Mouse (Mus musculus): ENCODE measurements around the gene Tyk2. TPM values are rescaled to one million over a fixed set of nuclear protein-coding genes. Genes with fewer than 3 reads are reported as not detected.

The Tyk2 gene
- 1 to 10 TPM; 8.2 to 9.6 TPM for total RNA-seq (2021)

DNA sequence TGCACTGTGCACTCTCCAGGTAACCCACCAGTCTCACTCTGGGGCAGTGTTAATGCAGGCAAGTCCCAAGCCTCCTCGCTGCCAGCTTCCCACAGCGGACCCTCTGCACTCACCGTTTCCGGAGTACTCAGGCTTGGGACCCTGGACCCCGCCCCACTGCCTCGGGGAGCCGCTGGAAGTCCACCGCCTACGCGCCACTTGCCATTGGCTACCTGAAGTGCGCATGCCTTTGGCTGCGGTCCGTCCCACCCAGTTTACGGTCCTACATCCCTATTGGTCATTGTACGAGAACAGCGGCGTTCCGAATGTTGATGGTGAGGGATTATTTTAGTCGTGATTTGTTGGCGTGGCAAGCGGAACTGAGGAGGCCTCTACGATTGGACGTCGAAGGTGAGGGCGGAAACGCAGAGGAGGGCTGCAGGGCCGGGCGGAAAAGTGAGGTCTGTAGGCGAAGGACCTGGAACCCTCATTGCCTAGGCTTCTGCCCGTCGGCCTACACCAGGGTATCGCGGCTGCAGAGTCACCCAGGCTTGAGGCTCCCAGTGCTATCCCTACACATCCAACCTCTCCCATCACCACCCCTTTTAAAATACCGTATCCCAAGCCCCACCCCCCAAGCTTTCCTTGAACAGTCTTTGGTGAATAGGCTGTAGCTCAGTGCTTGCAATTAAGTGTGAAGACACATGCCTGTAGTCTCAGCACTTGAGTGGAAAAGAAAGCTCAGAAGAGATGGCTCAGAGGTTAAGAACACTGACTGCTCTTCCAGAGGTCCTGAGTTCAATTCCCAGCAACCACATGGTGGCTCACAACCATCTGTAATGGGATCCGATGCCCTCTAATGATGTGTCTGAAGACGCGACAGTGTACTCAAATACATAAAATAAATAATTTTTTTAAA lies at the start of gene Tyk2:
Gene Tyk2, minus strand, starts transcription at position 185 of the 898 bp plus-strand sequence.
- intact Hi-C loops (cut with DNase I): loop anchor here (2.0 to 10.0 kb wide), 3 partner anchors 41 to 387 kb away; partner anchors contain the start of genes Gm38431, Mrpl4 and Olfm2
- DNase-seq: peak; percentile 85 to 87

DNA sequence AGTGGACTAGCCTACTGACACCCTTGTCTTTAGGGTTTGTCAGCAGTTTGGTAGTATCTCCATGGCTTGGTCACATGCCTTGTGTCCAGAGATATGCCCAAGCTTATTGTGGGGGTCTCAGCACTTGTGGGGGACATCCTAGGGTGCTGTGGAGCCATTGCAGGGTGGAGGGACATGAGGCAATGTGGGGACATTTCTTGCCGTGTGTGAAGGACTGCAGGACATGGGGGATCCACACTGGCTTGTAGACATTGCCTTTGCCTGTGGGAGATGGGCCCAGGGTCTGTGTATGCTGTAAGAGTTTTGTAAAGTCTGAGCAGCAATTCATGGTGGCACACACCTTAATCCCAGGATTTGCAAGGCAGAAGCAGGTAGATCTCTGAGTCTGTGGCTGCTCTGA lies 49.8 kb upstream of the Tyk2 start:
- intact Hi-C loops (cut with DNase I): no loop called here
- DNase-seq: no peak

DNA sequence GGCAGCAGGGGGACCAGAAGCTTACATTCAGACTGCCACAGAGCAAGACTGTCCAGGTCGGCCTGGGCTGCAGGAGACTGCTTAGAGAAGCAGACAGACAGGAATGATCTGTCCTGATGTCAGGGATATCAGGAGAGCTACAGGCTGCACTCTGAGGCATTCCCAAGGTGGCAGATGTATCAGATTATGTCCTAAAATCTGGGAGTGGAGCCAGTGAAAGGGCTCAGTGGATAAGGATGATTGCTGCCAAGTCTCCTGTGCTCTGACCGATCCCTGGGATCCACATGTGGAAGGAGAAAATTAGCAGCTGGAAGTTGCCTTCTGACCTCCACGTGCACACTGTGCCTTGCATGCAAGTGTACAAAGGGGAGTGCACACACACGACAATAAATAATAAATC lies 49.4 kb upstream of the Tyk2 start:
- no peak for DNase-seq
- intact Hi-C loops (cut with DNase I): no loop called here

DNA sequence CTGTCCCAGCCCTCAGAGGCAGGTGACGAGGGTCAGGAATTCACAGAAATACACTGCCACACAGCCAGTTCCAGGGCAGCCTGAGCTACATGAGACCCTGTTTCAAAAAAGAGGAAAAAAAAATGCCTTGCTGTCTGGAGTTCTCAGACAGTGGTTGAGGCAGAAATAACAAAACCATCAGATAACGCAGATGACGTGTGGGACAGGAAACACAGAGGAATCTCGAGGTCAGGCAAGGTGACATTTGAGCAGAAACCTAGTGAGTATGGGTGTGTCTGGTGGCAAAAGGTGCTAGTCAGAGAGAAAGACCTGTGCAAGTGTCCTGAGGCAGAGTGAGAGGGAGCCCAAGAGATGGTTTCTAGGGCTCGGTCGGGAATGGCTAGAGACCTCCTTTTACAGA lies 41.3 kb upstream of the Tyk2 start:
- intact Hi-C loops (cut with DNase I): no loop called here
- DNase-seq: no peak

DNA sequence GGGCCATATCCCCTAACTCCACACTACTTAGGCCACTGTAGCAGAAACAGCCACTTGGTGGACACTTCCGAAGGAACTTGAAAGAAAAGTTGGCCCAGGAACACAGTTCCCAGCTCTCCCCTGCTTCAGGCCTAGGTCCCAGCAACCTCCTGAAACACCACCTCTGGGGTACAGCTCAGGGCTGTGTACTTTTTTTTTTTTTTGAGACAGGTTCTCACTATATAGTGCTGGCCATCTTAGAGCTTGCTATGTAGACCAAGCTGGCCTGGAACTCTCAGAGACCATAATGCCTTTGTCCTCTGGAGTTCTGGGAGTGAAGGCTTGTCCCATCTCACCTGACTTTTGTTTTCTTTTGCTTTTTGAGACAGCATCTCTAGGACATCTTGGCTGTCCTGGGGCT lies 38.1 kb upstream of the Tyk2 start:
- intact Hi-C loops (cut with DNase I): loop anchor here (2.0 kb wide), 1 partner anchor 16 kb away; no protein-coding TSS in a partner anchor
- no peak for DNase-seq

DNA sequence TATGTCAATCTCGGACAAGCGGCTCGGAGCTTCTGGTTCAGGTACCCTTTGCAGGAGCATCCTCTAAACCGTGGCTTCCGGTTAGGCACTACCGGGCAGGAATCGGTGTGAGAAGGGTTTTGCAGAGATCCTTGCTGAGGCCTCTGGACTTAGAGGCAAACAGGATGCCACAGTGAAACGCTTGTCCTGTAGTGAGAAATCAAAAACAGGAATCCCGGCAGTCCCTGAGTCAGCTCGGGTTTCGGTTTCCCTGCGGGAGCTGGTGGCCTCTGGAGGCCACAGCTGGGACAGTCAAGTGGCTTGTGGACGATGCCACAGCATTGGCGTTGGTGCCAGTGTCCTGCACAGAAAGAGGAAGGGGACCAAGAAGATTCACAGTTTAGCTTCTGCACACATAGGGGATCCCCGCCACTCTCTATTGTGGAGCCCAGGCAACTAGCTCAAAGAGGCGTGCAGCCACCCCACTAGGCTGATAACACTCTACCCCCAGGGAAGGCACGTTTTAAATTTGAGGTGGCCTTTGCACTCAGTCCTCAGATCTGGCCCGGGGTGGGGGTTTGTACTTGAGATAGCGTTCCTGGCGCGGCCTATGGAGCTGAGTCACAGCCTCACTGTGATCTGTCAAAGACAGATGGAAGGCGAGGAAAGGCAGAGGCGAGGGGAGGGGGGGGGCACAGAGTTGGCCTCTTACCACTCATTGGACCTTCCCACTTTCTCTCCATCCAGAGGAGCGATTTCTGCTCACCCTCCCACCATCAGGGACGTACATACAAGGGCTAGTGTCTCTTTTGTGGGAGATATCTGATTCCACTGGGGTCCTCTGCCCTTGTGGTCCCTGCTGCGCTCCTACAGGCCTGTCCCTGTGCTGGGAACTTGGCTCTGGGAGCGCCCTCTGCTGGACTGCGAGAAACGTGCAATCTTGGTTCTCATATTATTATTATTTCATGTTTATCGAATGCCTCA lies 37.4 kb upstream of the Tyk2 start:
- intact Hi-C loops (cut with DNase I): loop anchor here (2.0 kb wide), 1 partner anchor 16 kb away; no protein-coding TSS in a partner anchor
- peak; percentile 83 to 86 for DNase-seq

DNA sequence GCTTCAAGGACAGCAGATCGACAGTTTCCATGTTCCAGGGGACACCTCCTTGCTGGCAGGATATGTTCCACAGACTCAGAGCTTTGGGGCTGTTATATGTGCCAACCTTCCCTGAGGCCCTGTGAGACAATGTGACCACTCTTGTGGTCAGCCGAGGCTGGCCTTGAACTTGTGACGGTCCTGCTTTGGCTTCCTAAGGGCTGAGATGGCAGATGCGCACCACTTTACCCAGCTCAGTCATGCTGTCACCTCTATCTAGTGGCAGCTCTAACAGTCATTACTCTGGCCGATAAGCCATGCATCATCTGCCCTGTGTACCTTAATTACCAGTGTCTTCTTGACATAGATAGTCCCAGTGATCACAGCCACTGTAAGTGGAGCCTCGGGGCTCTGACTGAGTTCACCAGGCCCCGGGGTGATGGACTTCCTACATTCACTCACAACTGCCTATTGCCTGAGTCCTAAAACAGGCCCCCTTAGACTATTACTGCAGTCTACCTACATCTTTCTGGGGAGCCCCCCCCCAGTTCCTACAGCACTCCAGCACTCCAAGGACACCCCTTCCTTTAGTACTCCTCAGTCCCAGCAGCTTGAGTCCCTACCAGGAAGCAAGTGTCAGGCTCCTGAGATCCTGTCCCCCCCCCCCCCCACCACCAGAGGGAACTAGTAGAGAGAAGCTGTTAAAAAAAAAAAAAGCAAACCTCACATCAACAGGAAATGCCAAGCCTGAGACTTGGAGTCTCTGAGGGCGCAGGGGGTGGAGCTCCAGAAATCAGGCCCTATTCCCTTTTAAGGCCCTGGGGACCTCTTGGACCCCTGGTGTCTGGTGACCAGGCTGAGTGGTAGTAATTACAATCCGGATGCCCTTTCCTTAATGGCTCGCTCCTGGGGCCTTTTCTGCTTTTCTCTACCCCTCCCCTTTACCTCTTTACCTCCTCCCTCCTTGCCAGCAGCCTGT lies 36.4 kb upstream of the Tyk2 start:
- intact Hi-C loops (cut with DNase I): loop anchor here (2.0 kb wide), 1 partner anchor 15 kb away; no protein-coding TSS in a partner anchor
- DNase-seq: peak in 1 of 2 experiments; percentile 38

DNA sequence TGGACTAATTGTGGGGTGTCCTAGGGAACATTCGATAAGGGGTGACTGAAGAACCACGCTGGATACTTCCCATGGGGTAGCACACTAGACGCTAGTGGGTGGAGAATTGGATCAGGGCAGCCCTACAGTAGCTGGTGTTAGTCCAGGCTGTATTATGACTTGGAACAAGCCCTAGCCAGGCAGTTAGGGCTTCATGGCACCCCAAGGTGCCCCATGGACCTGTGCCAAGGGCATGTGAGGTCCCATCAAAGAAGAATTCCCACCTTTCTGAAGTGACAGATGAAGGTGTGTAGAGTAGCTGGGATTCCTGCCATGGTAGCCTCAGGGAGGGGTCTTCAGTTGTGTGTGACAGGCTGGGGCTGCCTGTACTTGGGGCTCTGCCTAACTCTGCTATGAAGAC lies 35.5 kb upstream of the Tyk2 start:
- DNase-seq: no peak
- intact Hi-C loops (cut with DNase I): no loop called here

DNA sequence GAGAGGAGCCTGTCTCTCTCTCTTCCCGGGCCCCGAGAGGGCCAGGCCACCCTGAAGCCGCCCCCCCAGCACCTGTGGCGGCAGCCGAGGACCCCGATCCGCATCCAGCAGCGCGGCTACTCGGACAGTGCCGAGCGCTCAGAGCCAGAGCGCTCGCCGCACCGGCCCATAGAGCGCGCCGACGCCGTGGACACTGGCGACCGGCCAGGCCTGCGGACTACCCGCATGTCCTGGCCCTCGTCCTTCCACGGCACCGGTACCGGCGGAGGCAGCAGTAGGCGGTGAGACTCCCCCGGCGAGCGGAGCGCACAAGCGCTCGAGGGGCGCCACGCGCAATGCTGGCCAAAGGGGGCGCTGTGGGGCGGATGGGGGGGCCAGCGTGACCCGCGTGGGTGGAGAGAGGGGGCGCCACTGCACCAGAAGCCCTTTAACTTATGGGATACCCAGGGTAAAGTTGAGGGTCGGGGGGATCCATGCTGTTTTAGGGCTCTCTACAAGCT lies 35.0 kb upstream of the Tyk2 start:
- intact Hi-C loops (cut with DNase I): no loop called here
- peak; percentile 62 to 73 for DNase-seq

DNA sequence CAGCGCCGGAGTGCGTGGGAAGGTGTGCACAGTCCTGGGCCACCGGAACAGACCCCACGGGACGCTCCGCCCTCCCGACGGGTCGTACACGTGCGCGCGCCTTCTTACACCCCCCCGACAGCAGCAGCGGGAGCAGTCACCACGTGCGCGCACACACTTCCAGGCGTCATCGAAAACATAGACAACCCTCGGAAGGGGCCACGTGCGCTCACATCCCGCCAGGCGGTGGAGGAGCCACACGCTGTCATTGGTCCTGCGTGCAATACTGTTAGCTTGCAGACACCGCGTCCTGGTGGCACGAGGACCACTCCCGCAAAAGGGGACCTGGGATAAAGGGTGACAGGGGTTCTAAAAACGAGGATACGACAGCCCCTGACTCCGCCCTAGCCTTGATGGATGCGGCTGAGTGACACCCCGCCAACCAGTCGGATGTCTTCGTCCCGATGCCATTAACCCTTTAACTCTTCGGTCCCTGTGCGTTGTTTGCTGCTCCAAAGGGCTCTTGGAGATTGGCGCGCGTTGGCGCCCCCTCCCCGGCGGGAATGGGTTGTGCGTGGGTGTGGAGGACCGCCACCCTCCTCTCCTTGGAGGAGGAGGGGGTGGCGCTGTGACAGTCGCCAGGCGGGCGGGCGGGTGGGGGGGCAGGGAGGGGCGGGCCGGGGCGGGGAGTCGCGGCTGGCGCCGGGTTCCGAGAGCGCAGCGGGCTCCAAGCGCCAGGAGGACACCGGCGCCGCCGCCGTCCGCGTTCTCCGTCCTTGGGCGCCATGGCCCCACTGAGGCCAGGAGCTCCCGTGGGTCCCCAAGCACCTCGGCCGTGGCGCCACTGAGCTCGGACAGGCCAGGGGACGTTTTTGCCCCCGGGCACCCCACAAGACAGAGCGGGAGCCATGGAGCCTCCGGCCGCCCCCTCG lies 34.3 kb upstream of the Tyk2 start, which contains the start of gene Pde4a:
Gene Pde4a, plus strand, starts transcription at position 674 of the 911 bp plus-strand sequence.
- DNase-seq: peak in 1 of 2 experiments; percentile 45

DNA sequence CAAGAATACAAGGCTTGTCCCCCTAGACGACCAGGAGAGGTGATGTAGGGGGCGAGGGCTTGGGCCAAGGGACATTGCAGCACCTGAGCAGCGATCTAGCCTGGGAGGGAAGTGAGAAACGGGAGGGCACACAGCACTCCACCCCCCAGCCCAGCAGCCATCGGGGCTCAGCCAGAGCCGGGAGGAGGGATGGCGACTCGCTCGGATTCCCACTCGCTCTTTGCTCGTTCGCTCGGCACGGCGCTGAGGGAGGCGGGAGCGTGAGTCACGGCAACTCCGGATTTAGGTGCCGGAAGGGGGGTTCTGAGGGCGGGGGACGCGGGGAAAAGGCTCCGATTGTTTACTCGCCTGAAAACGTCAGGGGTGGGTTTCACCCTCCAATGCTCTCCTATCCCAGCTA lies 33.0 kb upstream of the Tyk2 start:
- no peak for DNase-seq
- intact Hi-C loops (cut with DNase I): no loop called here

More for the DNA sequence above, 34.3 kb upstream of the Tyk2 start, which contains the start of gene Pde4a:
- intact Hi-C loops (cut with DNase I): no loop called here

DNA sequence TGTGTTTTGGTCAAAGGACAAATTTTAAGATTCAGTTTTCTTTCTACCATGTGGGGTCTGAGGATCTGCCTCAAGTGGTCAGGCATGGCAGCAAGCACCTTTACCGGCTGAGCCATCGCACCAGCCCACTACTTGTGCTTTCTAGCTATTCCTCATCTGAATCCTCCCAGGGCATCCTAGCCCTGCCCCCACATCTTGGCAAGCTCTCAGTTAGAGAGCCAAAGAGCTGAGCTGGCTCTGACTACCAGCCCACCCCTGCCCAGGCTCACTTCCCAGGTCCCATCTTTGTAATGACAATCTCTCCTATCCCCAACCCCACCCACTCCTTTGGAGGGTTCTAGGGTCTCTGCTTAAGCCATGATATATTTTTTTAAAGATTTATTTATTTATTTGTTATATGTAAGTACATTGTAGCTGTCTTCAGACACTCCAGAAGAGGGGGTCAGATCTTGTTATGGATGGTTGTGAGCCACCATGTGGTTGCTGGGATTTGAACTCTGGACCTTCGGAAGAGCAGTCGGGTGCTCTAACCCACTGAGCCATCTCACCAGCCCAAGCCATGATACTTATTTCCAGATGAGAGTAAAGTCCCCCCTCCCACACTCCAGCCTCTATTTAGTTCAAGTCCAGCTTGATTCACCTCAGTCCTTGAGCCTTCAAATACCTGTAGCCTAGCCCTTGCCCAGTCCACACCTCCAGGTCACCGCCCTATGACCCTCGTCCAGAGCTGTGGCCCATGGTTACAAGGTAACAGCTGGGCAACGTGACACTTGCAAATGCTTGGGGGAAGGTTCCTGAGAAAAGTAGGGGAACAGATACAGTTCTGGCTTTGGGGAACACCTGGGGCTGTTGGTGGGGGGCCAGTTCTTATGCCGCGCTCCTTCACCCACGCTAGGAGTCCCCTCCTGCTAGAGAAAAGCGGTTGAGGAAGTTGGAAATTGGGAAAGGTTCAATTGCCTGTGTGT lies 32.3 kb upstream of the Tyk2 start:
- intact Hi-C loops (cut with DNase I): no loop called here
- no peak for DNase-seq

DNA sequence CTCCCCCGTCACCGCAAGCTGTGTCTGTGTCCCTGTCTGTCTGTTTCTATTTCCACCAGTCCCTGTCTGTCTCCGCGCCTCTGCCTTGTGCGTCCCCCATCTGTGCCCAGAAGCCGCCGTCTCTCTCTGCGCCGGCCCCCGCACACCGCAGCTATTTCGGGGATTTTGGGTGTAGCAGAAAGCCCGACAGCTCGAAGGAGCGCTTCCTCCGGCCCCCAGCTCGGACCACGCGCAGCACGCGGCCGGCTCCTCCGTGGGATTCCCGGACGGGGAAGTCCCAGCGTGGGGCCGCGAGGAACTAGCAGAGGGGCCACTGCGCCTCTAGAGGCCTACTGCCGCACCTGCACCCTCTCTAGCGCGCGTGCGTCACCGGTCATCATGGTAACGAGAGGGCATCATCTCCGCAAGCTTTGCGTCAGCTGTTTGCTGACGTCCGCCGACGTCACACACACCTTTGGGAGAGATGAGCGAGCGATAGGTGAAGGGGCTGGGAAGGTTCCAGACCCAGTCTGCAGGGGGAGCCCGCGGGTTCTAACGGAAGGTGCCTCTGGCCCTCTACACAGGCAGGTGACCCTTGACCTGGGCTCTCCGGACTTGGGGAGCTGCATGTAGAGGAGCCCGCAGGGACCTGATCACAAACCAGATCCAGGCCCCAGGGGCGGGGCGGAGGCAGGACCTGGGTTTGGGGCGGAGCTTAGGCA lies 30.3 kb upstream of the Tyk2 start:
- intact Hi-C loops (cut with DNase I): no loop called here

DNA sequence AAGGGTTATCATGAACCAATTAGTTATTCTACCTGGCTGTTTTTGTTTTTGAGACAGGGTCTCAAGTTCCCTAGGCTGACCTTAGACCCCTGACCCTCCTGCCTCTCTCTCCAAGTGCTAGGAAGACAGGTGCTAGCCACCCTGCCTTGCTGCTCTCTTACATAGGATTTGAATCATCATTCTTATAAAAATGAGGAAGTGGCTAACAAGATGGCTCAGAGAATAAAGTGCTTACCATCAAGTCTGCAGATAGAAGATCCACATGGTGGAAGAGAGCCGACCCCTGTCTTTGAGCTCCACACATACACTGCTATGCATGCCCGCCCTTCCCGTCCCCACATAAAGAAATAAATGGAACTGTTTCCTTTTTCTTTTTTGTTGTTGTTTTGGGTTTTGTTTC lies 23.7 kb upstream of the Tyk2 start:
- intact Hi-C loops (cut with DNase I): loop anchor here (5.0 kb wide), 2 partner anchors 68 to 258 kb away; partner anchors contain the start of gene Qtrt1
- DNase-seq: no peak

More for the DNA sequence above, 30.3 kb upstream of the Tyk2 start:
- DNase-seq: peak; percentile 86 to 87

DNA sequence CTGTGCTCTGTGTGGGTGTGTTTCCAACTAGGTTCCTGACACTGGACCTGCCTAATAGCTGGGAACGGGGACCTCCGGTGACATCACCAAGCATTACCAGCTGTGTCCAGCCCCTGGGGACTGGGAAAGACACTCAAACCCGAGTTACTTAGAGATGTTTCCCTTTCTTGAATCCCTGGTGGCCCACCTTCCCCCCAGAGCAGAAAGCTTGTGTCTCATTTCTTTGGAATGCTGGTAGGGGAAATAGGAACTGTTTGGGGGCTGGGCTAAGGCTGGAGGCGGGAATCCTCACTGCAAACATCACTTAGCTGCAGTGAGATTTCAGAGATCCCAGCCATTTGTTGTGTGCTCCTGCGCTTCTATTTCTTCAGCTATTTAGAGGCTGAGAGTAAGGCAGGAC lies 22.8 kb upstream of the Tyk2 start:
- intact Hi-C loops (cut with DNase I): loop anchor here (2.0 to 5.0 kb wide), 3 partner anchors 15 to 258 kb away; partner anchors contain the start of gene Qtrt1
- DNase-seq: no peak

DNA sequence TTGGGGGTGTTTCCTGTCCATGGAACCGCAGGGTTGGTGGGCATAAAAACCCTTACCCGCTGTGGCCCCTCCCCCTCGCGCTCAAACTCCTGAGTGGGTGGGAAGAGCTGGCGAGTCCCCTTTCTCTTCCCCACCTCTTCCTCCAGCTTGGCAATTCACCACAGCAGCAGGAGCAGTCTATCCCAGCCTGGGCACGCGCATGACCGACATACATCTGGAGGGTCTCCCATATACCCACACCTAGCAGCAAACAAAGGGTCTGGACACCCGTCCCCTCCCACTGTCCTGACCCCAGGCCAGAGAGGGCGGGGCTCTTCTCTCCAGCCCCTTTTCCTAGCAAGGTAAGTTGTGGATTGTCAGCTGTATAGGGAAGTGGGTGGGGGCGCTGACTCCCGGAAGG lies 22.3 kb upstream of the Tyk2 start:
- intact Hi-C loops (cut with DNase I): loop anchor here (2.0 to 5.0 kb wide), 3 partner anchors 15 to 259 kb away; partner anchors contain the start of gene Qtrt1
- DNase-seq: no peak

All from heart, postnatal 36 days (tissue).